Mouse (Mus musculus): ENCODE results near the gene Tshz2.

The Tshz2 gene

DNA sequence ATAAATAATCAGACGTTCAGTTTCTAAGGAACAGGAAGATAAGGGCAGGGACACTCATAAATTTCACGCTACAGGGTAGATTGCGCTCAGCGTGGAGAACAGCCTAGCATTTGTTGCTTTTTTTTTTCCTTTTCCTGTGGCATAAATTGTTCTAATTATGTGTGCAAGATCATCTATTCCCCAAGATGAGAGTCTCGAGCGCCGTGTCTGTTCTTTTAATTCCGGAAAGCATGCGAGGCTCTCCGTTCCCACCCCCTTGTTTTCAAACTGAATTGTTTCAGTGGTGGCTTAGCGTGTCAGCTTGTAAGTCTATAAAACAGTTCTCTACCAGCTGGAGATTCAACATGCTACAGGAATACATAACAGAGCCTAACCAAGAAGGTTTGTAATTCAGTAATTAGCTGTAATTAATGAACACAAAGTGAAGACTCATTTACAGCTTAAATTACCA is 404.0 kb downstream of the Tshz2 start:
- no peak for DNase-seq (ENCODE audit: extremely low read depth, low read depth, low spot score)

DNA sequence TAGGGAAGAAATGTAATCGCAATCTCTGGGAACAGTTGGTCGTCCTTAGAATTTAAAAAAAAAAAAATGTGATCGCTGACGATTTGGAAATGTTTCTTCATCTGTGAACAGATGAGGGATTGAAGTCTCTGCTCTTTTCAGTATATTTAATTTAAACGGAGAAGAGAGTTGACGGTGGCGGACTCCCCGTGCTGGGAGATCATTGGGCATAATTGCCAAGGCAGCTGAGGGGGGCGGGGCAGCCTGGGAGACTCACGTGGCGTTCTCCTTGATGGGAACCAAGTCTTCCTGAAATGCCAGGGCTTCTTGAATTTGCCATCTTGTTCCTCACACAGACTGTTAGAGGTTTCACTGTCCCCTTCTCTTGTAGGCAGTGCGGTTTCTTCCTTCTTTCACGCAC is 404.5 kb downstream of the Tshz2 start:
- DNase-seq (ENCODE audit: extremely low read depth, low read depth, low spot score) = no peak

DNA sequence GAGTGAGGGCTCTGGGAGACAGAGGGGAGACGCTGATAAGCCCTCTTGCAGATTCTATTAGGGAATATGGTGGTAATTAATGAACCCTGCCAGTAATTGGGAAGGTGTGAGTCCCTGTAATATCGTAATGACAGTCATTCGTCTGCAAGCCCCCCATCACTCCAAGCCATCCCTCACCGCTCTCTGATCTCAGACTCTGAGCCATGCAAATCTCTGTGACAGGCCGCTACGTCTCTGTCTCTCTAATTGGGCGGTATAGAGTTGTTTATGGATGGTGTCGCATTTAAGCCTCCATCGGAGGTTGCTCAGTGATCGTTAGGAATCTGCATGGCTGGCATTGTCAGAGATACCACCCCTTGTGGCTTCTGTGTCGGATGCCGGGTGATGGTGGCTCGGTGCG is 407.0 kb downstream of the Tshz2 start:
- no peak for DNase-seq (ENCODE audit: extremely low read depth, low read depth, low spot score)

DNA sequence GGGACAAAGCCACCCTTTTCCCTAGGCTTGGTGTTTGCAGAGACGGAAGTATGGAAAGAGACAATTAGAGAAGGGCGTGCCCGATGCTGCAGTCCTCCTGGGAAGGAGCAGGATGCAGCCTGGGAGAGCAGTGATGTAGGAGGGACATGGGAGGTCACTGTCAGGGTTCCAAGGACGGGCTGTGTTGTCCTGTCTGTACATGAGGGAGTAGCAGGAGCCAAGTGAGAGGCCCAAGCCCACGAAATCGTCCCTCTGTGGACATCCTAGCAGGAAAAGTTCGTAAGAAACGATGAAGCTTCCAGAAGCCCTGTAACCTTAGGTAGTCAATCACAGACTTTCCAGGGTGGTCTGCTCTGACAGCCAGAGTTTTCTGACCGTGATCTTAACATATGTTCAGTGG is 408.3 kb downstream of the Tshz2 start:
- no peak for DNase-seq (ENCODE audit: extremely low read depth, low read depth, low spot score)

DNA sequence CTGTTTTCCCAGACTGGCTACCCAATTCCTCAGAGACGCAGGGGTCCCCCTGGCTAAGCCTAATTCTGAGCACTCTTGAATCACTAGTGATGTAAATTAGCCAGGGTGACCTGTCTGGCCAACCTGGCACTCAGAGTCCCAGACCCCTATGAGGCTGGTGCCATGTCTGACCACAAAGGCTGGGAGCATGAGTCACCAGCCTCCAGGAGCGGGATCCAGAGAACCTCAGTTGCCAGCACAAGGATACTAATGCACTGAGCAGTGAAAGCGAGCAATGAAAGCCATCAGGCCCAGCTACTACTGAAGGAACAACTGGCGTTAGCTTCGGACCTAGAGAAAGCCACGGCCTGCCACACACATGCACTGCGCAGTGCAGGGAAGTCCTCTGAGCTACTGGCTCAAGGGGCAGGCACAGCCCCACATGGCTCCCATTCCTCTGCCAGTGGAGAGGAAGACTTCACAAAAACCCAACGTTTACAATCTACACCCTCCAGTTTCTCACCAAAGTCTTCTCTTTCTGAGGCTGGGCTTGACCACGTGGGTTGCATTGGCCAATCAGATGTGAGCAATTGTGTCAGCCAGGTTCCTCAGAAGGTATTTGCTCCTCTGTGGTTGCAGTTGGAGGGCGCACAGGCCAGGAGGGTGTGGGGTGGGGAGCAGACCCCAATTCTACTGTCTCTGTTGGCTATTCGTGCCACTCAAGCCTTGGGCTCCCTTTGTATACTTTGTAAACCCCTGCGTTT is 409.8 kb downstream of the Tshz2 start:
- no peak for DNase-seq (ENCODE audit: extremely low read depth, low read depth, low spot score)

DNA sequence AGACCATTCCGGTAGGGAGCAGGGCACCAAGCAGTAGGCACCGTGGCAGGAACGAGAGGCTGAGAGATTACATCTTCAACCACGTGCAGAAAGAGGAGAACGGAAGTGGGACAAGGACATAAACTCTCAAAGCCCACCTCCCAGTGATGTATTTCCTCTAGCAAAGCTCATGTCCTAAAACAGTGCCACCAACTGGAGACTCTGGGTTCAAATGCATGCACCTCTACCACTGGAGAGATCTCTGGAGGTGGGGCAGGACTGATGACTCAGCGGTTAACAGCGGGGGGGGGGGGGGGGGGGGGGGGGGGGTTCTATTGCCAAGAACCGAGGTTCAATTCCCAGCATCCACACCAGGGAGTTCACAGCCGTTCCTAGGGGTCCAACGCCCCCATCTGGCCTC is 410.5 kb downstream of the Tshz2 start:
- no peak for DNase-seq (ENCODE audit: extremely low read depth, low read depth, low spot score)

DNA sequence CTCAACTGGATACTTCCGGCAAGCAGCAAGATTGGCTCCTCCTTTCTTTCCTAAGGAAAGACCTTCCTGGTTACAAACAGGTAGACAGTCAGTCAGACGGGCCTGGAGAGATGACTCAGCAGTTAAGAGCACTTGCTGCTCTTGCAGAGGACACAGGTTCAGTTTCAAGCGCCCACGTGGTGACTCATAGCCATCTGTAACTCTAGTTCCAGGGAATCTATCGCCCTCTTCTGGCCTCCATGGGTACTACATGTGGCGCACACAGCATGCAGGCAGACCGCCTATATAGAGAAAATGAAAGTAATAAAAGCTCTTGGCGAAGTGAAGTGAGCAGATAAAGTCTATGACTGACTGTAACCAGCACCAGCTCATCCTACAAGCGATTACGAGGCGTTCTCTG is 413.1 kb downstream of the Tshz2 start:
- DNase-seq (ENCODE audit: extremely low read depth, low read depth, low spot score) = no peak

DNA sequence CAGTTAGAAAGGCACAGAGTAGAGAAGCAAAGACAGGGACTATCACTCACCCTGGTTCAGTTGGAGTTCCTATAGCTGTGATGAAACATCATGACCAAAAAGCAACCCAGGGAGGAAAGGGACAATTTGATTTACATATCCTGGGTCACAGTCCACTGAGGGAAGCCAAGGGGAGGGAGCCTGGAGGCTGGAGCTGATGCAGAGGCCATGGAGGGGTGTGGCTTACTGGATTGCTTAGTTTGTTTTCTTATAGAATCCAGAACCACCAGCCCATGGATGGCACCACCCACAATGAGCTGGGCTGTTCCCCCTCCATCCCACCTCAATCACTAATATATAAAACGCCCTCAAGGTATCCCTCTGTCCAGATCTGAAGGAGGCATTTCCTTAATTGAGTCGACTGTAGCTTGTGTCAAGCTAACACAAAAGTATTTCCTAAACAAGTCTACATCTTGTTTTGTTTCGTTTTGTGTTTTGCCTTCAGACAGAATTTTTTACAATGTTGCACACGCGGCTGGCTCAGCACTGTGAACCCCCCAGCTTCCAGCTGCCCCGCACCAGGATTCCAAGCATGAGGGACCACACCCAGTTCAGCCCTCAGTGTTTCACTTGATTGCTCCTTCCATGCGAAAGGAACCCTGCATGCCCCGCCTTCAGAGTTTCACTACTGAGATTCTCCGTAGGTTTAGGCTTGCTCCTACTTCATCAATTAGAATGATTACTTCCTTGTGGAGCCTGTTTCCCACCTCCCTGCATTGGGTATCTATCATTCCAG is 413.7 kb downstream of the Tshz2 start:
- no peak for DNase-seq (ENCODE audit: extremely low read depth, low read depth, low spot score)

DNA sequence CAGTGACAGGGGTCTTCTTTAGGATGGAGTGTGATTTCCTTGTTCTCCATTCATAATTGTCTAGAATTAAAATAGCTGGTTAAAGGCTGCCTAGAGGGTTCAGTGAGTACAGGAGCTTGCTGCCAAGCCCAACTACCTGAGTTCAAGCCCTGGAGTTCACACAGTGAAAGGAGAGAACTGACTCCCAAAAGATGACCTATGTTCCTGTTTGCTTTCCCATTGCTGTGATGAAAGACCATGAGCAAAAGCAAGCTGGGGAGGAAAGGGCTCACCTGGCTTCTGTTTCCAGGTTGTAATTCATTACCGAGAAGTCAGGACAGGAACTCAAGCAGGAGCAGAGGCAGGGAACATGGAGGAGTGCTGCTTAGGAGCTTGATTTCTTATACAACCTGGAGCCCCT is 416.0 kb downstream of the Tshz2 start:
- no peak for DNase-seq (ENCODE audit: extremely low read depth, low read depth, low spot score)

DNA sequence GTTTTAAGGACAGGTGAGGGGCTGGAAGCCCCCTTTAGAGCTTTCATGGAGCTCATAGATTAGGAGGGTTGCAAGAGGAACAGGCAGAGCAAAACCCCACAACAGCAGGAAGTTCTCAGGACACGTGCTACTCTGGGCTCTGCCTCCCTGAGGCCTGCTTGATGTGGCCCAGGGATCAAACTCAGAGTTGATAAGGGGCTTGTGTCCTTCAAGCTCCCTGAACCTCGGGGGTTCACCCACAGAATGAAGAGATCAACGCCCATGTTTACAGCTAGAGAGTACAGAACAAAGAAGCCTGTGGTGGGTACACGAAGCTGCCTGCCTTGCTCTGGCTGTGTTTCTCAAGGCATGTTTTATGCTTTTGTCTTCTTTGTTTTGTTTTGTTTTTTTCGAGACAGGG is 417.8 kb downstream of the Tshz2 start:
- DNase-seq (ENCODE audit: extremely low read depth, low read depth, low spot score) = no peak

DNA sequence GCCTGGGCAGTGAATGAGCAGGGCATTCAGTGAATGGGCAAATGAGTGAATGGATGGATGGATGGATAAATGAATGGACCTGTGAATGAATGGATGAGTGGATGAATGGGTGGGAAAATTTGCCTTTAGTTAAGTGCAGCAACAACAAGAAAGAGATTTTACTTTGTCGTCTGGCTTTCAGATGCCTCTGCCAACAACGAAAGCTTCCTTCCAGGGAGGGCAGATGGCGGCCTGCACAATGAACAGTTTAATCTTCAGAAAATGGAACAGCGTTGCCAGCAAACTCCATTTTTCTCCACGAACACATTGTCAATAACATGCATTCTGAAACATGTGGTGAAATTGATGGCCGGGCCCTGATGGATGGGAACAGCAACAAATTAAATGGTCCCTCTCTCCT is 418.6 kb downstream of the Tshz2 start:
- DNase-seq (ENCODE audit: extremely low read depth, low read depth, low spot score) = no peak

DNA sequence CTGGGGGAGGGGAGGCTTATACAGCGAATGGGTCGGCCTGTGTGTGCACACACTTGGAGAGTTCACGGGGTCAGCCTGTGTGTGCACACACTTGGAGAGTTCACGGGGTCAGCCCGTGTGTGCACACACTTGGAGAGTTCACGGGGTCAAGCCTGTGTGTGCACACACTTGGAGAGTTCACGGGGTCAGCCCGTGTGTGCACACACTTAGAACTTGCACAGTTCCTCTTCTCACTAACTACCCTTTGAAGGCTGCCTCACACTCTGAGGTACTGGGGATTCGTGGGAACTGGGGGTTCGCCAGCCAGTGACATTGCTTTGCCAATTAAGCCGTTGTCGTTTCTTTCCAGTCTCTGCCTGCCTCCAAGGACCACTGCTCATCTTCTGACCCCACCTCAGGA is 422.1 kb downstream of the Tshz2 start:
- DNase-seq (ENCODE audit: extremely low read depth, low read depth, low spot score) = no peak

DNA sequence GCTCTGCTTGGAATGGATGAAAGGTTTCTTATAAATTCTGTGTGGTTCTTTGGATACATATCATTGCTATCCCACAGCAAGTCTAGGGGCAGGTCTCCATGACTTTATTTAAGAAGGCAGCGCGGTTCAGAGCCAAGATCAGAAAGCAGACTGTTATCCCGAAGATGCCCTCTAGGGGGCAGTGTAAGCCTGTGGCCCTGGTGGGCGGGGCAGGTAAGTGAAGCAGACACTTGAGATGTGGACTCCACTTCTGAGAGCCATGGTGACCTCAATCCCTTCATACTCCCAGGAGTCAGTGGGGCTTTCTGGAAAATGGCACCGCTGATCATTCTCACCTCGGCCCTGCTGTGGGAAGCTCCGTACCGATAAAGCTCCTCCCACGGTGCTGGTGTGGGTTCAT is 422.6 kb downstream of the Tshz2 start:
- DNase-seq (ENCODE audit: extremely low read depth, low read depth, low spot score) = no peak

DNA sequence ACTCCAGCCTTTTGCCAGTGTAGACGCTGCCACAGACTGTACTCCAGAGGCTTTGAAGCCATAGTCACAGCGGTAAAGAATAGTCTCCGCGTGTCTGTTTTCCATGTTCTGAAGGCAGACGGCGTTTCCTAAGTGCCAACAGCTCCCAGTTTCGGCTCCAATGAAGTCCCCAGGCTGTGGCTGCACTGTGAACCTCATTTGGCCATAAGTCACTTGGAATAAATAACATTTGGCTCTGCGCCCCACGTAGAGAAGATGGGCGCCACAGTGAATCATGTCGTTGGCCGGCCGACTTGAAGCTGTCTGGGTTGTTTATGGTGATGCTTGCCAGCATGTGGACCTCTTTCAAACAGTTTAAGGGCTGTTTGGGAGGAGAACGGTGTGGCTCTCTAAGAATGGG is 426.0 kb downstream of the Tshz2 start:
- DNase-seq (ENCODE audit: extremely low read depth, low read depth, low spot score) = no peak

DNA sequence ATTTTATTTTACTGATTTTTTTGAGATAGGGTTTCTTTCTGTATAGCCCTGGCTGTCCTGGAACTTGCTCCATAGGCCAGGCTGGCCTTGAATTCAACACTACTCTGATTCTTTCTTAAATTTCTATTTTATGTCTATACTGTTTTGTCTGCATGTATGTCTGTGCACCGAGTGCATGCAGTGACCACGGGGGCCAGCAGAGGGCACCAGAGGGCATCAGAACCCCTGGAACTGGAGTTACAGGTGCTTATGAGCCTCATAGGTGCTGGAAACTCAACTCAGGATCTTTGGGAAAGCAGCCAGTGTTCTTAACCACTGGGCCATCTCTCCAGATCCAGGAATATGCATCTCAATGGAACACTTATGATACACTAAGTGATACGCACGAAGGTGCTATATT is 427.3 kb downstream of the Tshz2 start:
- DNase-seq (ENCODE audit: extremely low read depth, low read depth, low spot score) = no peak

DNA sequence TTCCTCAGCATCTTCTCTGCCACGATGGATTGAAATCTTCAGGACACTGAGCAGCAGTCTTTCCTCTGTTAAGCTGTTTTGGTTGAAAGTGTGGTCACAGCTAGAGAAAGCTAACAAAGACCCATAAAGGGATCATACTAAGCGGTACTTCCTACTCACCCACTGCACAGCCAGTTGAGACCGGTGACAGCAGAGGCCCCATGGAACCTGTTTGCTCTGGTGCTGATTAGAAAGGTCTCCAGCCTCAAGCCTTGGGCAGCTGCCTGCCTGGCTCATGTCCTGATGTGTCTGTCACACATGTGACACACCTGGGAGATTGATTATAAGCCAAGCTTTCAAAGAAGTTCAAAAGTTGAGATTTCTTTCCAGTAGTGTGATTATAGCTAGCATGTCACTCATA is 429.6 kb downstream of the Tshz2 start:
- no peak for DNase-seq (ENCODE audit: extremely low read depth, low read depth, low spot score)

DNA sequence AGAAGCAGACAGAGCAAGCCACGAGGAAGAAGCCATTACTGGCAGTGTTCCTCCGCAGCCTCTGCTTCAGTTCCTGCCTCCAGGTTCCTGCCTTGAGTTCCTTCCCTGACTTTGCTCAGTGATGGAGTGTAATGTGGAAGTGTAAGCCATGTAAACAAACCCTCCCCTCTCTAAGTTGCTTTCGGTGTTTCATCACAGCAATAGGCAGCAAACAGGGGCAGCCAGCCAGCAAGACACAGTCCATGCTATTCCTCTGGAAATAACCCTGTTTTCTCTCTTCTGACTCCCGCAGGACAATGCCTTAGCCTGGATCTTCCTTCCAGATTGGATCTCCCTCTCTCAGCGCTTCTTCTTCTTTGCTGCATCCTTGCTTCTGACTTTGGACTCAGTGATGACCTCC is 437.2 kb downstream of the Tshz2 start:
- DNase-seq (ENCODE audit: extremely low read depth, low read depth, low spot score) = no peak

DNA sequence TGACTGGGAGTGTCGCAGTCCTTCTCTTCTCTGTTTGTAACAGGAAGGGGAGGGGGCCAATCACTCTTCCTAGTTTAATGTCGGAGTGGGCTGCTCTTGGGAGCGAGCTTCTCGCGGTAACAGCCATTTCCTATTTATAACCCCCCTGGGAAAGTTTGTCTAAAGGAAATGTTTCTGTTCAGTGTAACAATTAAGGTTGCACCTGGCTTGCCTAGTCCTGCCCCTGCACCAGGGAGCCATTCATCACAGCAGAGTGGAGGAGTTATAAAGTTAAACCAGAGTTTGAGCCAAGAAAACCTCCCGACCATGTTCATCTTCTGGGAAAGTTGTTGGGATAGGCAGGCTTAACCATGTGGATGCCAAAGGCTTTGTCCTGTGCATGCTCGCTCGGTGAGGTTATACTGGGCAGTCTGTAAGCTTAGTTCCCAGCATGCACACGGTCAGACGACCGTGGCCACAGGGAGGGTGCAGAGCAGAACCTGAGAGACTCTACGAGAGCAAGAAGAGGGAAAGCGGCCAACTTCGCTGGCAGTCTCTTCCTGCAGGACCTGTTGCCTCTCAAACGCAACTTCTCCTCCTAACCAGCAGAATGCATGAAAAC is 437.9 kb downstream of the Tshz2 start:
- no peak for DNase-seq (ENCODE audit: extremely low read depth, low read depth, low spot score)

DNA sequence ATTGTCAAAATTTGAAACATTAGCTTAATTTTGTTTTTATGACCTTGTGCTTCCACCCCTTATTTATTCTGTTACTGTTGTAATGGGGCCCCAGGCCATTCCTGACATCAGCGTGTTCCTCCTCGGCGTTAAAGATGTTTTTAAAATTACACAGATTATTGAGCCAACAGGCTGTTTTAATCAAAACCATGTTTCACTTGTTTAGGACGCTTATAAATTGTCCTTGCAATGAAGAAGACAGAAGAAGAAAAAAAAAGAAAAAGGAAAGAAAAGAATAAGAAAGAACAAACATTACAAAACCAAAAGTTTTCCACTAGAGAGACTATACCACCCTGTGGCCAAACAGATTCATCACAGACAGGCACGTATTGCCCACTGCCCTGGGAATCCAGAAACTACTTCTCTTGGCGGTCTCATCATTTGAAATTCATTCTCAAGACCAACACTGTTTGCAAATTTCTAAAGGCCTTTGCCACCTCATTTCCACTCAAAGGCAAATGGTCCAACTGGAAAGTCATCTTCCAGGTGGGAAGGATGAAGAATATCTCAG is 444.2 kb downstream of the Tshz2 start:
- no peak for DNase-seq (ENCODE audit: extremely low read depth, low read depth, low spot score)

DNA sequence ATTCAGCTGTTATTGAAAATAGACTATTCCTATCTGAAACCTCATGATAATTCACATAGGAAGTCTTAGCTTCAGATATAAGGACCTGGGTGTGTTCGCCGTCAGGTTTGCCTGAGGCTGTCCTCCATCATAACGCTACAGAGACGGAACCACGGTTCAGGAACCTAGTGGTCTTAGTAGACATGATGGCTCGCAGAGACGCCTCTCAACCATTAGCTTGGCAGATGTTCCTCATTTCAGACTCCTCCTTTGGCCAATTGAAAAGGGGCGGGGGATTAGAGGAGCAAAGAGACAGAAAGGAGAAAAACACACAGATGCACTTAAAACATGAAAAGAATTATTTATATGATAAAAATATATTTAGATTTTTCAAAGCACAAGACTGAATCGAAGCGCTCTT is 445.2 kb downstream of the Tshz2 start:
- DNase-seq (ENCODE audit: extremely low read depth, low read depth, low spot score) = no peak

DNA sequence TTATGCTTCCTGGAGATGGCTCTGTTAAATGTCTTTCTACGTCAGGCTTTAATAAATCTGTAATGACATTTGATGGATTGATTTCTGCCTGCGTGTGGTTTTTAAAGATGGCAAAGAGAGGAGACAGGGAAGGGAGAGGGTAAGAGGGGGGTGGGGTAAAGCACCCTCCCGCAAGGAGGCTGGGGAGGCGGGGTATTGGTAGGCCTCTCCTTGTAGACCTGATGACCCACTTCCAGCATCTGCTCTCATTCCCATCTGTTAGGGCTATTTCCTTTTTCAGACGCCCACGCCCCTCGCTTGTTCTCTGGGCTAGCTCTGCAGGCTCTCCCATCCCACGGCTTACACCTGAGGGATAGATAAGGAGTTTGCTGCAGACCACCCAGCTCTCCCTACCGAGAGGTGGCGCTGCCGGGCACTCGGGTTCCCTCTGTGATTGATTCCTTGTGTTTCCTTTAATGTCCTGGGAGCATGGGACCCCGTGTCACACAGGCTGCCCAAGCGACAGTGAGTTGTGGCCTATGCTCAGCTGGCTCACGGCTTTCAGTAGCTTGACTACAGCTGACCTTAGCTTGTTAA is 445.7 kb downstream of the Tshz2 start:
- DNase-seq (ENCODE audit: extremely low read depth, low read depth, low spot score) = no peak
